In genomic region chr2:25177685-25178084, GRCm38 (mm10) we compare ENCODE assay signal across 9 mouse cellular contexts. TPM values are rescaled to one million over a fixed set of nuclear protein-coding genes. Genes with fewer than 3 reads are reported as not detected.
DNase-seq lines count a peak whose midpoint lies in the region; ATAC-seq and TF ChIP-seq lines count a peak whose summit lies in the region.
"Had no signal": no experiment of that assay in that cellular context is flagged by ENCODE, and none has a peak within 500 bp of the region (broad histone marks: within the 10 kb centered on the region; RNA-seq: fewer than 3 reads in every experiment).

No protein-coding gene starts in this region.

- peak overlapping the region; percentile 85 for H3K27ac ChIP-seq in forebrain, embryonic 10.5 days
- peak overlapping the region; percentile 77 for H3K27ac ChIP-seq in hindbrain, embryonic 16.5 days (ENCODE audit: low read depth, low read length)

- no peaks in the 10 kb centered on the region for H3K36me3 ChIP-seq in forebrain, embryonic 10.5 days (replicated peaks)
- no peaks in the 10 kb centered on the region for H3K36me3 ChIP-seq in hindbrain, embryonic 16.5 days (ENCODE audit: control insufficient read depth, insufficient read depth, low read length)

- H3K9me3 ChIP-seq in forebrain, embryonic 10.5 days = no peaks in the 10 kb centered on the region
- no peaks in the 10 kb centered on the region for H3K9me3 ChIP-seq in hindbrain, embryonic 16.5 days (ENCODE audit: control insufficient read depth, low read length)

- peaks cover 89% of the 10 kb centered on the region for H3K4me1 ChIP-seq in forebrain, embryonic 10.5 days
- H3K4me1 ChIP-seq in hindbrain, embryonic 16.5 days (ENCODE audit: control insufficient read depth, insufficient read depth, low read depth, low read length) = peaks cover 26% of the 10 kb centered on the region
- peaks cover 29% of the 10 kb centered on the region for H3K4me1 ChIP-seq in lung, adult 2 months (ENCODE audit: control insufficient read depth, insufficient read depth, low read length)

- peak overlapping the region; percentile 33 for H3K4me2 ChIP-seq in hindbrain, embryonic 16.5 days (ENCODE audit: low read length)

- H3K27me3 ChIP-seq in forebrain, embryonic 10.5 days (ENCODE audit: poor library complexity, severe bottlenecking) = peaks cover 61% of the 10 kb centered on the region
- H3K27me3 ChIP-seq in hindbrain, embryonic 16.5 days (replicated peaks; ENCODE audit: control insufficient read depth, insufficient read depth, low read length) = no peaks in the 10 kb centered on the region

- peak overlapping the region; percentile 39 for H3K4me3 ChIP-seq in forebrain, embryonic 10.5 days
- 0 out of 2 replicates have a peak overlapping the region, but pooled peaks have one; percentile 2 for H3K4me3 ChIP-seq in hindbrain, embryonic 16.5 days (ENCODE audit: low read length)
- no peak overlapping the region for H3K4me3 ChIP-seq in lung, adult 2 months (replicated peaks; ENCODE audit: extremely low read depth, low read depth, low read length)

- 4% methylated on average over 6 of the region's 6 CpGs for WGBS in forebrain, embryonic 10.5 days
- 2% methylated on average over 6 of the region's 6 CpGs for WGBS in hindbrain, embryonic 16.5 days
- WGBS in lung, adult 2 months = 27% methylated on average over 6 of the region's 6 CpGs

- peak; percentile 44; the same call in 1 of the 2 replicates for TF ChIP-seq POLR2A in lung, adult 2 months (IDR thresholded peaks at IDR 0.05; ENCODE audit: borderline replicate concordance, extremely low read depth, low read depth, low read length)

- peak; percentile 62 to 75 for DNase-seq in layer of hippocampus, postnatal 10 days (ENCODE audit: low spot score in 2 of 2)
- no peak for DNase-seq in layer of hippocampus, adult 9-10 months (ENCODE audit: low spot score)
- peak; percentile 67 for DNase-seq in forebrain, embryonic 10.5 days (ENCODE audit: extremely low spot score, low spot score)
- peak; percentile 57 for DNase-seq in lung, adult 2 months
- peak; percentile 76 for DNase-seq in retina, embryonic 14.5 days (ENCODE audit: low spot score)

- ATAC-seq in hindbrain, embryonic 16.5 days = peak; percentile 51
- ATAC-seq in activated CD4-positive, CD25-positive, alpha-beta regulatory T cell, adult 4 months = no peak
- no peak for ATAC-seq in CD4-positive, CD25-positive, alpha-beta regulatory T cell, adult 4 months
- ATAC-seq: Patski had no signal

- TF ChIP-seq CTCF in lung, adult 2 months (IDR thresholded peaks at IDR 0.05; ENCODE audit: insufficient read depth, low read length) = no peak

- H3K9ac ChIP-seq in hindbrain, embryonic 16.5 days (ENCODE audit: low read depth, low read length) = no peak overlapping the region

RNA-seq across cellular contexts. Expression of gene Nrarp, which starts 2.9 kb away (rescaled TPM):
- total RNA-seq in layer of hippocampus, postnatal 10 days (2021) = 10 to 100 TPM; 43.0 to 50.3 TPM
- polyA plus RNA-seq in forebrain, embryonic 10.5 days (2016; fragmentation: Nextera tagmentation; extraction: Ambion mirVana) = 37.4 and 40.7 TPM in 2 replicates
- 13.6 and 16.3 TPM in 2 replicates for polyA plus RNA-seq in hindbrain, embryonic 16.5 days (2015; fragmentation: Nextera tagmentation; extraction: Ambion mirVana)
- polyA plus RNA-seq in lung, adult 2 months (2012; rRNA removed) = 46.0 and 69.2 TPM in 2 replicates
- polyA plus RNA-seq in activated CD4-positive, CD25-positive, alpha-beta regulatory T cell, adult 4 months (2017; shearing (Covaris generic)) = 1 to 10 TPM in 1 of 2 experiments, under 1 TPM in 1; 0.61 to 1.2 TPM
- polyA plus RNA-seq in CD4-positive, CD25-positive, alpha-beta regulatory T cell, adult 4 months (2017; shearing (Covaris generic)) = under 1 TPM in 1 of 2 experiments, not detected in 1; 0.28 TPM

RNA-seq across cellular contexts. Expression of gene Tor4a, which starts 19.0 kb away (rescaled TPM):
- total RNA-seq in layer of hippocampus, postnatal 10 days (2021) = 1 to 10 TPM; 1.8 to 2.4 TPM
- polyA plus RNA-seq in forebrain, embryonic 10.5 days (2016; fragmentation: Nextera tagmentation; extraction: Ambion mirVana) = 1.3 and 1.5 TPM in 2 replicates
- polyA plus RNA-seq in hindbrain, embryonic 16.5 days (2015; fragmentation: Nextera tagmentation; extraction: Ambion mirVana) = 2.1 and 2.3 TPM in 2 replicates
- polyA plus RNA-seq in lung, adult 2 months (2012; rRNA removed) = 52.8 and 54.9 TPM in 2 replicates
- polyA plus RNA-seq in activated CD4-positive, CD25-positive, alpha-beta regulatory T cell, adult 4 months (2017; shearing (Covaris generic)) = 10 to 100 TPM; 51.4 to 89.5 TPM
- 10 to 100 TPM; 60.5 to 94.3 TPM for polyA plus RNA-seq in CD4-positive, CD25-positive, alpha-beta regulatory T cell, adult 4 months (2017; shearing (Covaris generic))

RNA-seq across cellular contexts. Expression of gene Nelfb, which starts 33.6 kb away (rescaled TPM):
- total RNA-seq in layer of hippocampus, postnatal 10 days (2021) = 10 to 100 TPM; 50.6 to 59.3 TPM
- 128 and 130 TPM in 2 replicates for polyA plus RNA-seq in forebrain, embryonic 10.5 days (2016; fragmentation: Nextera tagmentation; extraction: Ambion mirVana)
- polyA plus RNA-seq in hindbrain, embryonic 16.5 days (2015; fragmentation: Nextera tagmentation; extraction: Ambion mirVana) = 105 and 112 TPM in 2 replicates
- 58.0 and 94.5 TPM in 2 replicates for polyA plus RNA-seq in lung, adult 2 months (2012; rRNA removed)
- polyA plus RNA-seq in activated CD4-positive, CD25-positive, alpha-beta regulatory T cell, adult 4 months (2017; shearing (Covaris generic)) = 10 to 100 TPM; 41.1 to 49.1 TPM
- polyA plus RNA-seq in CD4-positive, CD25-positive, alpha-beta regulatory T cell, adult 4 months (2017; shearing (Covaris generic)) = 10 to 100 TPM; 48.2 to 55.8 TPM

RNA-seq across cellular contexts. Expression of gene Stpg3, which starts 36.8 kb away (rescaled TPM):
- not detected for total RNA-seq in layer of hippocampus, postnatal 10 days (2021)
- not detected in 2 replicates for polyA plus RNA-seq in forebrain, embryonic 10.5 days (2016; fragmentation: Nextera tagmentation; extraction: Ambion mirVana)
- polyA plus RNA-seq in hindbrain, embryonic 16.5 days (2015; fragmentation: Nextera tagmentation; extraction: Ambion mirVana) = not detected in 2 replicates
- not detected in 2 replicates for polyA plus RNA-seq in lung, adult 2 months (2012; rRNA removed)
- not detected for polyA plus RNA-seq in activated CD4-positive, CD25-positive, alpha-beta regulatory T cell, adult 4 months (2017; shearing (Covaris generic))
- polyA plus RNA-seq in CD4-positive, CD25-positive, alpha-beta regulatory T cell, adult 4 months (2017; shearing (Covaris generic)) = not detected

RNA-seq across cellular contexts. Expression of gene Fam166a, which starts 40.9 kb away (rescaled TPM):
- total RNA-seq in layer of hippocampus, postnatal 10 days (2021) = not detected
- polyA plus RNA-seq in forebrain, embryonic 10.5 days (2016; fragmentation: Nextera tagmentation; extraction: Ambion mirVana) = 0.67 and 0.80 TPM in 2 replicates
- polyA plus RNA-seq in hindbrain, embryonic 16.5 days (2015; fragmentation: Nextera tagmentation; extraction: Ambion mirVana) = 0.39 and 1.0 TPM in 2 replicates
- 0.17 TPM in 1 of 2 replicates, not detected in the other for polyA plus RNA-seq in lung, adult 2 months (2012; rRNA removed)
- polyA plus RNA-seq in activated CD4-positive, CD25-positive, alpha-beta regulatory T cell, adult 4 months (2017; shearing (Covaris generic)) = not detected
- not detected for polyA plus RNA-seq in CD4-positive, CD25-positive, alpha-beta regulatory T cell, adult 4 months (2017; shearing (Covaris generic))

Comparison
In these comparisons a context has a peak if more than half of its experiments do, and no peak if none do; other contexts are left out.
1. RNA of gene Tor4a, which starts 19.0 kb away (polyA plus RNA-seq): 60.5 to 94.3 TPM in CD4-positive, CD25-positive, alpha-beta regulatory T cell, adult 4 months, 51.4 to 89.5 TPM in activated CD4-positive, CD25-positive, alpha-beta regulatory T cell, adult 4 months and 52.8 to 54.9 TPM in lung, adult 2 months; 2.1 to 2.3 TPM in hindbrain, embryonic 16.5 days and 1.3 to 1.5 TPM in forebrain, embryonic 10.5 days; every median in the first group is over 10 times any median in the second.